Mouse (Mus musculus): ENCODE measurements around the gene Sgf29.

The Sgf29 gene

GRCm38 (mm10) chr7:126704121-126704980 is 55.2 kb downstream of the Sgf29 start:
- in situ Hi-C loops (cut with MboI): no loop called here

- in situ Hi-C loops (cut with MboI): no loop called here
Measured at GRCm38 (mm10) chr7:126707442-126708174, 58.5 kb downstream of the Sgf29 start, which contains the start of gene Coro1a. Gene Coro1a, minus strand, starts transcription at chr7:126707787.

- in situ Hi-C loops (cut with MboI): no loop called here
Measured at GRCm38 (mm10) chr7:126708175-126708952, 59.3 kb downstream of the Sgf29 start.

- in situ Hi-C loops (cut with MboI): no loop called here
Measured at GRCm38 (mm10) chr7:126710266-126710665, 61.2 kb downstream of the Sgf29 start.

DNA sequence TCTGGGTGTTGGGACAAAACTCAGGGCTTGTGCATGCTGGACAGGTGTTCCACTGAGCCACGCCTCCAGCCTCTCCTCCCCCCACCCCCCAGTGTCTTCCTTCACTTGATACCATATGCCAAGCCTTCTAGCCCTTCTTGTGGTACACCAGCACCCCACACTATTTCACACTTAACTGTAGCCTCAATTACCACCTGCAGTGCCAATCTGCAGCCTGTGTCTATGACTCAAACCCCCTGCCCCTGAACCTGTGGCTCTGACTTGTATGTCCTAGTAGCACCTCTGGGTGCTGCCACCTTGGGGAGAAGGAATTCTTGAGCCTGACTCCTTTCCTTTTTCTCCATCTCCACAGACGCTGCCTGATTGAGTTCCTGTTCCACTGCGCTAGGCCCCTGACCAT is 62.8 kb downstream of the Sgf29 start:
- in situ Hi-C loops (cut with MboI): no loop called here

- in situ Hi-C loops (cut with MboI): no loop called here
Measured at GRCm38 (mm10) chr7:126715679-126716078, 66.6 kb downstream of the Sgf29 start.

DNA sequence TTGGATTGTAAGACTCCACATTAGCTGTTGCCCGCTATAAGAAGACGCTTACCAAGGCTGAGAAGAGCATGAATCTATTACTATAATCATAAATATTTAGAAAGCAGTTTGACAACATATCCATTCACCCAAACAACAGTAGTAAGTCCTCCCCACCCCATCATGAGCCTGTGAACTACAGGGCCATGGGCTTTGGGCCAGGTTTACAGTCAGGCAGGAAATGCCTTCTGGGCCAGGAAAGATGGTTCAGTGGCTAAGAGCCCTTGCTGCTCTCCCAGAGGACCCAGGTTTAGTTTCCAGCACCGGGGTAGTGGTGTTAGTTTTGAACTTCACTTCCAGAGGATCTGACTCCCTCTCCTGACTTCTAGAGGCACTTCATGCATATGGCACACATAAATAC is 68.5 kb downstream of the Sgf29 start:
- in situ Hi-C loops (cut with MboI): no loop called here

- in situ Hi-C loops (cut with MboI): no loop called here
Measured at GRCm38 (mm10) chr7:126718787-126719337, 69.8 kb downstream of the Sgf29 start.

- in situ Hi-C loops (cut with MboI): no loop called here
Measured at GRCm38 (mm10) chr7:126721635-126722034, 72.5 kb downstream of the Sgf29 start.

All from mature B cell (primary cell).